Mouse (Mus musculus) intestine, postnatal 0 days (tissue): ENCODE measurements around the gene Taco1. TPM values are rescaled to one million over a fixed set of nuclear protein-coding genes. Genes with fewer than 3 reads are reported as not detected.
A peak's percentile ranks its signal among the peaks of the same experiment; 100 is the strongest.
"Not testable (repeated sequence)": the region's sequence is repeated elsewhere in the genome, so short reads cannot be mapped to it uniquely, and the experiment has no call there.

ENCODE experiments used
- ATAC-seq: fragments of 200-750 bp; cut with Nextera tagmentation; 2 replicates; pipeline ENCODE4 v1.8.0; 2017; ENCODE audit warnings: mild to moderate bottlenecking, moderate TSS enrichment, moderate library complexity
- H3K27ac ChIP-seq: fragments of 300-500 bp; sonication (generic); 2 replicates; pipeline ENCODE4 v1.5.1; 2014; ENCODE audit warnings: mild to moderate bottlenecking, low read depth, low read length, moderate library complexity
- H3K27me3 ChIP-seq: fragments of 300-500 bp; sonication (generic); replicated peaks from 2 replicates; pipeline ENCODE4 v1.6.1; 2014; ENCODE audit warnings: low read length, mixed read lengths; ENCODE audit not compliant: control insufficient read depth, insufficient read depth
- H3K36me3 ChIP-seq: fragments of 300-500 bp; sonication (generic); 2 replicates; pipeline ENCODE4 v1.6.1; 2014; ENCODE audit warnings: mild to moderate bottlenecking, moderate library complexity; ENCODE audit not compliant: control insufficient read depth, insufficient read depth
- H3K4me1 ChIP-seq: fragments of 300-500 bp; sonication (generic); replicated peaks from 2 replicates; pipeline ENCODE4 v1.6.1; 2014; ENCODE audit warnings: antibody characterized with exemption, low read length, mixed read lengths; ENCODE audit not compliant: control insufficient read depth, insufficient read depth
- H3K4me2 ChIP-seq: fragments of 300-500 bp; sonication (generic); replicated peaks from 2 replicates; pipeline ENCODE4 v1.6.1; 2014; ENCODE audit warnings: low read depth, mild to moderate bottlenecking, moderate library complexity
- H3K4me3 ChIP-seq: fragments of 300-500 bp; sonication (generic); 2 replicates; pipeline ENCODE4 v1.5.1; 2014; ENCODE audit warnings: low read depth, low read length
- H3K9ac ChIP-seq: fragments of 300-500 bp; sonication (generic); 2 replicates; pipeline ENCODE4 v1.6.1; 2014; ENCODE audit warnings: mild to moderate bottlenecking, low read depth, low read length
- H3K9me3 ChIP-seq: fragments of 300-500 bp; sonication (generic); 2 replicates; pipeline ENCODE4 v1.6.1; 2016; ENCODE audit warnings: mixed run types; ENCODE audit not compliant: control insufficient read depth
- CTCF ChIP-seq: sonication (generic); IDR thresholded peaks from 2 replicates; pipeline ENCODE4 v1.5.1; 2016; ENCODE audit warnings: low read depth, mild to moderate bottlenecking, control low read depth, antibody characterized with exemption, moderate library complexity
- WGBS: fragments of 180-500 bp; shearing (Covaris S2); extraction: QIAGEN DNeasy Blood & Tissue Kit; methylation state at CpG from one replicate; pipeline ENCODE4 v1.1.7; 2014; 5-methylcytosine and 5-hydroxymethylcytosine counted together
- polyA plus RNA-seq: library from polyadenylated mRNA; unstranded; fragments of >200 nt; fragmentation: Nextera tagmentation; extraction: Ambion mirVana; gene quantifications from 2 replicates; pipeline ENCODE4 v1.2.1, GENCODE M21; 2015

Gene Taco1
- polyA plus RNA-seq = 9.0 and 9.2 TPM in 2 replicates

DNA sequence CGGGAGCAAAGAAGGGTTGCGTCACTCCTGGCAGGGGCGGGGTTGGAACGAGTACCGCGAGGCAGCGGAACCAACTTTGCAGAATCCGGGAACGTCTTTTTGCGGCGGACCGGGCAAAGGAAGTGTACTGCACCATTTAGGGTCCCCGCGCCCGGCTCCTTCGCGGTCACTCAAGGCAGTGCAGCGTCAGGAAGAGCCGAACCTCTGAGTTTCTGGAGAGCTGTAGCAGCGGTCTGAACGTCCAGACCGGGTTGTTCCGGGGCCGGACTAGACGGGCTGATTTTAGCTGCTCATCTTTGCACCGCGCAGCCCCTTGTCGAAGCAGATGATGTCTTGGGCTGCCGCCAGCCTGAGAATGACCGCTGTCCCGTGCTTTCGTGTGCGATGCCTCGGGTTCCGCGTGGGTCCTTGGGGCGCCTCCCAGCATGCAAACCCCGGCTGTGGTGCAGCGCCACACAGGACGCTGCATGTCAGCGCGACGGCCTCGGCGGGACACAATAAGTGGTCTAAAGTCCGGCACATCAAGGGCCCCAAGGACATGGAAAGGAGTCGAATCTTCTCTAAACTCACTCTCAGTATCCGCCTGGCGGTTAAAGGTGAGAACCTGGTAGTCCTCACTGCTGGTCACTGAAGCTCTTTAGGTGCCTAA lies at the start of gene Taco1:
Gene Taco1 (plus strand): TSS at position 139 of the 649 bp plus-strand sequence.
- Histone ChIP-seq H3K27ac (peak within 1 kb of the TSS; percentile 96), H3K4me2 (peak within 1 kb of the TSS; percentile 80), H3K4me1 (no peaks in the 10 kb centered on the region; the same call in 1 of the 2 replicates), H3K36me3 (0 out of 2 replicates have a peak, but pooled peaks cover 4% of the 10 kb centered on the region), H3K9me3 (no peaks in the 10 kb centered on the region), H3K4me3 (peak within 1 kb of the TSS; percentile 75), H3K9ac (peak within 1 kb of the TSS; percentile 76), H3K27me3 (no peaks in the 10 kb centered on the region)
- peak; percentile 51 for TF ChIP-seq CTCF
- WGBS = under 1% methylated on average over 49 of the region's 49 CpGs
- ATAC-seq = peak; percentile 98

DNA sequence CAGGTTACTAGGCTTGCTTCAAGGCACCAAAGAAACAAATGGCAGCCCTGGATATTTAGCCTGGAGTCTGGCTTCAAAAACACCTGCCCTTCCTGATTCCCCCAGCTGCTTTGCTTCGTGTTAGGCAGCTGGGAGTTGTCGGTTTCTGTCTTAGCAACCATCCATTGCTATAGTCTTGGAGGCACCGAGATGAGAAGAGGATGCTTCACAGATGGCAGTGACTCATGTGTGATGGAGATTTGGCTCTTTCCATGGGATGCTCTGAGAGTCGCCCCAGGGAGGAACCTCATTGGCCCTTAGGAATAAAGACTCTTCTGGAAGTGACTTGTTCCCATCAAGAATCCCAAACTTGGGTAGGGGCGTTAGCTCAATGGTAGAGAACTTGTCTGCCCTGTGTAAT lies 49.4 kb upstream of the Taco1 start:
- H3K9ac ChIP-seq = no peak overlapping the region
- TF ChIP-seq CTCF = no peak
- H3K27me3 ChIP-seq = 0 out of 2 replicates have a peak, but pooled peaks cover 9% of the 10 kb centered on the region
- no peaks in the 10 kb centered on the region for H3K4me1 ChIP-seq
- no peak for ATAC-seq
- 66% methylated on average over 5 of the region's 5 CpGs for WGBS
- H3K9me3 ChIP-seq = no peaks in the 10 kb centered on the region
- no peak overlapping the region for H3K27ac ChIP-seq
- no peaks in the 10 kb centered on the region for H3K36me3 ChIP-seq
- H3K4me2 ChIP-seq = no peak overlapping the region
- no peak overlapping the region for H3K4me3 ChIP-seq

DNA sequence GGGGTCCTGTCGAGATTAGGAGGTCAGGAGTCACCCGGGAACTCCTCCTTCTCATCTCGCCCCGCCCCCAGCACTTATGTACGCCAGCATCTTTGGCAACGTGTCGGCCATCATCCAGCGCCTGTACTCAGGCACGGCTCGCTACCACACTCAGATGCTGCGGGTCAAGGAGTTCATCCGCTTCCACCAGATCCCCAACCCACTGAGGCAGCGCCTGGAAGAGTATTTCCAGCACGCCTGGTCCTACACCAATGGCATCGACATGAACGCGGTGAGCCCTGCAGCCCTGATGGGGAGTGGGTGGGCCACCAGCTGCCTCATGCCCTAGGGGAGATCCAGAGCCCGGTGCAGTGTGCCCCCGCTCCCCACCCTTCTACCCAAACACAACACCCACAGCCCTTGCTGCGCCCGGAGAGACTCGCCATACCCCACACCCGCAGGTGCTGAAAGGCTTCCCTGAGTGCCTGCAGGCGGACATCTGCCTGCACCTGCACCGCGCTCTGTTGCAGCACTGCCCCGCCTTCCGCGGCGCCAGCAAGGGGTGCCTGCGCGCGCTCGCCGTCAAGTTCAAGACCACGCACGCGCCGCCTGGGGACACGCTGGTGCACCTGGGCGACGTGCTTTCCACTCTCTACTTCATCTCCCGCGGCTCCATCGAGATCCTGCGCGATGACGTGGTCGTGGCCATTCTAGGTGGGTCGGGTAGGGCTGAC lies 45.7 kb upstream of the Taco1 start:
- no peaks in the 10 kb centered on the region for H3K9me3 ChIP-seq
- 0 out of 2 replicates have a peak, but pooled peaks cover 9% of the 10 kb centered on the region for H3K27me3 ChIP-seq
- no peak overlapping the region for H3K9ac ChIP-seq
- peak overlapping the region; percentile 22 for H3K4me3 ChIP-seq
- H3K36me3 ChIP-seq = no peaks in the 10 kb centered on the region
- 2% methylated on average over 49 of the region's 50 CpGs for WGBS
- peak overlapping the region; percentile 65 for H3K4me2 ChIP-seq
- no peak for TF ChIP-seq CTCF
- H3K27ac ChIP-seq = no peak overlapping the region
- ATAC-seq = no peak
- H3K4me1 ChIP-seq = no peaks in the 10 kb centered on the region

GRCm38 (mm10) chr11:106025774-106026173 lies 40.1 kb upstream of the Taco1 start:
- 50% methylated on average over 3 of the region's 3 CpGs for WGBS
- Histone ChIP-seq H3K36me3 (no peaks in the 10 kb centered on the region), H3K27ac (no peak overlapping the region), H3K4me3 (no peak overlapping the region), H3K4me1 (no peaks in the 10 kb centered on the region), H3K9ac (no peak overlapping the region), H3K27me3 (no peaks in the 10 kb centered on the region), H3K9me3 (no peaks in the 10 kb centered on the region), H3K4me2 (no peak overlapping the region)
- TF ChIP-seq CTCF = no peak
- ATAC-seq = no peak

- H3K4me2 ChIP-seq = no peak overlapping the region
- 35% methylated on average over 10 of the region's 11 CpGs for WGBS
- no peaks in the 10 kb centered on the region for H3K36me3 ChIP-seq
- H3K4me1 ChIP-seq = no peaks in the 10 kb centered on the region
- H3K9ac ChIP-seq = no peak overlapping the region
- peak; percentile 36; the same call in 1 of the 2 replicates for ATAC-seq
- no peak overlapping the region for H3K27ac ChIP-seq
- H3K27me3 ChIP-seq = no peaks in the 10 kb centered on the region
- H3K4me3 ChIP-seq = no peak overlapping the region
- H3K9me3 ChIP-seq = no peaks in the 10 kb centered on the region
- peak; percentile 84 for TF ChIP-seq CTCF
These were observed 39.3 kb upstream of the Taco1 start for GRCm38 (mm10) chr11:106026465-106027151.

GRCm38 (mm10) chr11:106027607-106028006 lies 38.3 kb upstream of the Taco1 start:
- WGBS = 89% methylated on average over 5 of the region's 5 CpGs
- Histone ChIP-seq H3K4me1 (no peaks in the 10 kb centered on the region), H3K27ac (no peak overlapping the region), H3K9me3 (no peaks in the 10 kb centered on the region), H3K4me2 (no peak overlapping the region), H3K4me3 (no peak overlapping the region), H3K36me3 (no peaks in the 10 kb centered on the region), H3K27me3 (no peaks in the 10 kb centered on the region), H3K9ac (no peak overlapping the region)
- ATAC-seq = no peak
- no peak for TF ChIP-seq CTCF

GRCm38 (mm10) chr11:106032074-106032473 lies 33.8 kb upstream of the Taco1 start:
- H3K4me3 ChIP-seq, H3K36me3 ChIP-seq, H3K4me1 ChIP-seq, H3K9ac ChIP-seq, ATAC-seq, H3K9me3 ChIP-seq, H3K27me3 ChIP-seq, H3K27ac ChIP-seq, H3K4me2 ChIP-seq: not testable (repeated sequence)
- 20% methylated on average over 4 of the region's 25 CpGs for WGBS
